In genomic region chr11:50459250-50459649, GRCm38 (mm10) we compare ENCODE assay signal across 32 mouse cellular contexts. TPM values are rescaled to one million over a fixed set of nuclear protein-coding genes. Genes with fewer than 3 reads are reported as not detected.
DNase-seq lines count a peak whose midpoint lies in the region; ATAC-seq and TF ChIP-seq lines count a peak whose summit lies in the region.
"Had no signal": no experiment of that assay in that cellular context is flagged by ENCODE, and none has a peak within 500 bp of the region (broad histone marks: within the 10 kb centered on the region; RNA-seq: fewer than 3 reads in every experiment).

No protein-coding gene starts in this region.

- DNase-seq in adrenal gland, adult (ENCODE audit: inconsistent age in 2 of 2, low spot score in 1 of 2): peak; percentile 29 to 61
- no peak for DNase-seq in adrenal gland, adult 8-10 months
- peak; percentile 17 for DNase-seq in kidney, adult 18-20 months
- DNase-seq in kidney, postnatal 14 days: no peak
- peak; percentile 14 for DNase-seq in lung, postnatal 0 days (ENCODE audit: low spot score)
- DNase-seq in lung, postnatal 4 days: no peak
- no peak for DNase-seq in frontal cortex, postnatal 14 days (ENCODE audit: low spot score in 2 of 2)
- DNase-seq in left cerebral cortex, postnatal 4 days: no peak
- DNase-seq: cerebellum, adult 8-10 months; cerebellum, postnatal 36 days; gastrocnemius, postnatal 14 days; heart, postnatal 36 days; layer of hippocampus, postnatal 36 days; liver; lung, adult 2 months; lung, postnatal 14 days; right cerebral cortex, adult 18-20 months; spleen, adult 18-20 months; thymus, adult 2 months; thymus, postnatal 36 days had no signal

- no peak for ATAC-seq in lung, postnatal 0 days
- ATAC-seq: forebrain, embryonic 13.5 days; hindbrain, postnatal 0 days; intestine, embryonic 15.5 days; midbrain, embryonic 16.5 days had no signal

- no peak for TF ChIP-seq CTCF in lung, postnatal 0 days (IDR thresholded peaks at IDR 0.05)

- intact Hi-C loops in left cerebral cortex, postnatal 4 days (cut with DNase I): loop anchor here (5.0 kb wide), 1 partner anchor 308 kb away; no protein-coding TSS in a partner anchor

- 64% methylated on average over 2 of the region's 2 CpGs for WGBS in lung, postnatal 0 days

- H3K27me3 ChIP-seq in lung, postnatal 0 days (replicated peaks; ENCODE audit: insufficient read depth, low read length): no peaks in the 10 kb centered on the region
- H3K27me3 ChIP-seq: hindbrain, embryonic 12.5 days; intestine, embryonic 15.5 days; neural tube, embryonic 12.5 days had no signal

- no peak overlapping the region for H3K4me2 ChIP-seq in lung, postnatal 0 days (replicated peaks; ENCODE audit: low read depth, low read length)
- H3K4me2 ChIP-seq: forebrain, embryonic 13.5 days; heart, embryonic 15.5 days; hindbrain, embryonic 12.5 days; intestine, embryonic 15.5 days; midbrain, embryonic 11.5 days; neural tube, embryonic 12.5 days had no signal

- TF ChIP-seq EP300 in lung, postnatal 0 days (IDR thresholded peaks at IDR 0.05): no peak

- H3K9me3 ChIP-seq in lung, postnatal 0 days (ENCODE audit: low read length): no peaks in the 10 kb centered on the region
- H3K9me3 ChIP-seq: forebrain, embryonic 13.5 days; G1E; heart, embryonic 10.5 days; heart, embryonic 15.5 days; hindbrain, embryonic 12.5 days; intestine, embryonic 15.5 days; neural tube, embryonic 12.5 days had no signal

- no peaks in the 10 kb centered on the region for H3K4me1 ChIP-seq in lung, postnatal 0 days (ENCODE audit: insufficient read depth, low read depth, low read length)

- no peak overlapping the region for H3K27ac ChIP-seq in lung, postnatal 0 days (ENCODE audit: low read length)
- H3K27ac ChIP-seq: forebrain, embryonic 13.5 days; heart, embryonic 10.5 days; heart, embryonic 15.5 days; hindbrain, embryonic 12.5 days; hindbrain, postnatal 0 days; intestine, embryonic 15.5 days; liver, embryonic 14.5 days; neural tube, embryonic 12.5 days had no signal

- no peak overlapping the region for H3K4me3 ChIP-seq in lung, postnatal 0 days (ENCODE audit: low read depth, low read length)
- H3K4me3 ChIP-seq: forebrain, embryonic 13.5 days; heart, embryonic 10.5 days; heart, embryonic 15.5 days; hindbrain, embryonic 12.5 days; intestine, embryonic 15.5 days; myocyte; neural tube, embryonic 12.5 days had no signal

- H3K36me3 ChIP-seq in lung, postnatal 0 days (ENCODE audit: insufficient read depth, low read length): no peaks in the 10 kb centered on the region
- H3K36me3 ChIP-seq: G1E; heart, embryonic 10.5 days; heart, embryonic 15.5 days; hindbrain, embryonic 12.5 days; intestine, embryonic 15.5 days; neural tube, embryonic 12.5 days had no signal

- H3K9ac ChIP-seq in lung, postnatal 0 days (replicated peaks; ENCODE audit: low read depth): no peak overlapping the region
- H3K9ac ChIP-seq: forebrain, embryonic 13.5 days; heart, embryonic 15.5 days; hindbrain, embryonic 12.5 days; intestine, embryonic 15.5 days; liver, embryonic 14.5 days; neural tube, embryonic 12.5 days had no signal

RNA-seq across cellular contexts. Expression of gene Rufy1, which starts 28.3 kb away (rescaled TPM):
- 10 to 100 TPM; 41.9 to 56.9 (median 49.4) TPM for total RNA-seq in adrenal gland, adult 8-10 months (2022)
- 19.8 and 23.8 TPM in 2 replicates for polyA plus RNA-seq in lung, postnatal 0 days (2015; fragmentation: Nextera tagmentation; extraction: Ambion mirVana)
- 10 to 100 TPM; 21.3 to 22.5 TPM for total RNA-seq in left cerebral cortex, postnatal 4 days (2021)

Comparison
In these comparisons a context has a peak if more than half of its experiments do, and no peak if none do; other contexts are left out.
1. DNase-seq: peak in adrenal gland, adult (2 of 2), kidney, adult 18-20 months (single experiment) and lung, postnatal 0 days (single experiment); none in adrenal gland, adult 8-10 months (single experiment), kidney, postnatal 14 days (single experiment), lung, postnatal 4 days (0 of 2), frontal cortex, postnatal 14 days (0 of 2) and left cerebral cortex, postnatal 4 days (single experiment).